Mouse (Mus musculus): ENCODE results near the gene Clybl.

DNA sequence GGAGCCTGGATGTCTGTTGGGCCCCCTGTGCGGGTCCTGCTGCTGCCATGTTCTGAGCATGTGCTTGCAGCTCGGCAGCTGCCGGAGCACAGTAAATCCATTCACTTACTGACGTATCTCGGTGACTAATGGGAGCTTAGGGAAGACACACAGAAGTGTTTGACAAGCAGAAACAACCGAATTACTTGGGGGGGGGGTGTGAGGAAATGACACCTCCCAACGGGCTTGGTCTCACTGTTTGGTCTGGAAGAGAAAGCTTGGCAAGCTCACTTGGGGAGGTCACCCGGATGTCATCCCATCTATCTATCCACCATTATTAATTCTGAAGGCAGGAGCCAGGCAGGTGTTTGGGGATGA lies 245.7 kb downstream of the Clybl start:
- TF ChIP-seq CTCF (IDR thresholded peaks at IDR 0.05; ENCODE audit: extremely low read depth, insufficient read depth, low read length) (no peak), POLR2A (IDR thresholded peaks at IDR 0.05; ENCODE audit: extremely low read depth, insufficient read depth, low read length) (no peak)

Data from cortical plate, adult 2 months (tissue).